Mouse (Mus musculus): ENCODE results near the gene St8sia6.
"Not testable (repeated sequence)": the region's sequence is repeated elsewhere in the genome, so short reads cannot be mapped to it uniquely, and the experiment has no call there.

Gene St8sia6

DNA sequence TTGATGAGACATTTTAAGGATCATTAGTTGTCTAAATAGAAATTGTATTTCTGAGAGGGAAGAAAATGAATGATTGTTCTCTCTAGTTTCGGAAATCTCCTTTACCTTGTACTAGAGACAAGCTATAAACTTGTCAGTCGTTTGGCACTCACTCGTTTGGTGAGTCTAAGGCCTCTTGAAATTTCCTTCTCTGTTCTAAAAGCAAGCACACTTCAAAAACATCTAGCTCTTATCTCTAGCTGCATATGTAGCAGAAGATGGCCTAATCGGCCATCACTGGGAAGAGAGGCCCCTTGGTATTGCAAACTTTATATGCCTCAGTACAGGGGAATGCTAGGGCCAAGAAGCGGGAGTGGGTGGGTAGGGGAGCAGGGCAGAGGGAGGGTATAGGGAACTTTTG, 190.2 kb downstream of the St8sia6 start:
- not testable (repeated sequence) for DNase-seq (ENCODE audit: low spot score)

DNA sequence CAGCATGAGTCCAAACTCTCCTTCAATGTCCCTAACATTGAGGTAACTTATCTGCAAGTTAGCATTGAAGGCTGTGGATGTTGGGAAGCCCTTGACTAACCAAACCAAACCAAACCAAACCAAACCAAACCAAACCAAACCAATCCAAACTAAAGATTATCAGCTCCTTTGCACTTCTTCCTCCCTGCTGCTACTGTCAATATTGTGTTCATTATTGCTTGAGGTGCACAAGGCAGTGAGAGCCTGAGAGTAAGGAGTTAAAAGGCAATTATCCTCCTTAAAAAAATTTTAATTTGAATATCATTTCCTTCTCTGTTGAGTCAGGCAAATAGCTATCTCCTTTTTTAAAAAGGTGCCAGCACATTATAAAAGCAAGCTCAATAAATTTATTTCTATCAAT, 190.8 kb downstream of the St8sia6 start:
- no peak for DNase-seq (ENCODE audit: low spot score)

Measured in urinary bladder, postnatal 14 days (tissue).